Mouse (Mus musculus) stomach, embryonic 15.5 days (tissue): ENCODE results near the gene Nfib. TPM values are rescaled to one million over a fixed set of nuclear protein-coding genes. Genes with fewer than 3 reads are reported as not detected.

ENCODE experiments used
- ATAC-seq: fragments of 200-750 bp; cut with Nextera tagmentation; 2 replicates; pipeline ENCODE4 v1.8.0; 2017; ENCODE audit warnings: low read depth, moderate number of reproducible peaks, moderate TSS enrichment; ENCODE audit not compliant: insufficient read depth, low FRiP score
- H3K27ac ChIP-seq: fragments of 300-500 bp; sonication (generic); 2 replicates; pipeline ENCODE4 v1.5.1; 2015; ENCODE audit warnings: mild to moderate bottlenecking, inconsistent platforms
- H3K27me3 ChIP-seq: fragments of 300-500 bp; sonication (generic); replicated peaks from 2 replicates; pipeline ENCODE4 v1.6.1; 2015; ENCODE audit warnings: inconsistent platforms
- H3K36me3 ChIP-seq: fragments of 300-500 bp; sonication (generic); 2 replicates; pipeline ENCODE4 v1.6.1; 2015; ENCODE audit warnings: inconsistent platforms
- H3K4me1 ChIP-seq: fragments of 300-500 bp; sonication (generic); 2 replicates; pipeline ENCODE4 v1.6.1; 2015; ENCODE audit warnings: inconsistent platforms
- H3K4me2 ChIP-seq: fragments of 300-500 bp; sonication (generic); 2 replicates; pipeline ENCODE4 v1.6.1; 2015; ENCODE audit warnings: mild to moderate bottlenecking, inconsistent platforms
- H3K4me3 ChIP-seq: fragments of 300-500 bp; sonication (generic); replicated peaks from 2 replicates; pipeline ENCODE4 v1.5.1; 2015; ENCODE audit warnings: inconsistent platforms
- H3K9ac ChIP-seq: fragments of 300-500 bp; sonication (generic); 2 replicates; pipeline ENCODE4 v1.6.1; 2015; ENCODE audit warnings: inconsistent platforms
- H3K9me3 ChIP-seq: fragments of 300-500 bp; sonication (generic); 2 replicates; pipeline ENCODE4 v1.6.1; 2016; ENCODE audit warnings: inconsistent platforms
- WGBS: fragments of 180-500 bp; shearing (Covaris S2); methylation state at CpG from one replicate; pipeline ENCODE4 v1.1.7; 2015; 5-methylcytosine and 5-hydroxymethylcytosine counted together
- polyA plus RNA-seq: library from polyadenylated mRNA; unstranded; fragments of >200 nt; fragmentation: Nextera tagmentation; extraction: Ambion mirVana; gene quantifications from 2 replicates; pipeline ENCODE4 v1.2.1, GENCODE M21; 2015

The Nfib gene
- polyA plus RNA-seq, 1 experiment from 2014 or later = 56.5 TPM

- no peaks in the 10 kb centered on the region for H3K9me3 ChIP-seq
- peaks cover 6% of the 10 kb centered on the region; the same call in 1 of the 2 replicates for H3K36me3 ChIP-seq
- WGBS = 74% methylated on average over 6 of the region's 6 CpGs
- no peaks in the 10 kb centered on the region for H3K27me3 ChIP-seq
- no peak overlapping the region for H3K9ac ChIP-seq
- no peak for ATAC-seq
- H3K27ac ChIP-seq = no peak overlapping the region
- peaks cover 3% of the 10 kb centered on the region; the same call in 1 of the 2 replicates for H3K4me1 ChIP-seq
- H3K4me2 ChIP-seq = no peak overlapping the region
- no peak overlapping the region for H3K4me3 ChIP-seq
Observed at GRCm38 (mm10) chr4:82325409-82326139, 380.0 kb downstream of the Nfib start.

GRCm38 (mm10) chr4:82324977-82325376 lies 380.6 kb downstream of the Nfib start:
- Histone ChIP-seq H3K4me3 (no peak overlapping the region), H3K4me1 (peaks cover 3% of the 10 kb centered on the region; the same call in 1 of the 2 replicates), H3K27ac (no peak overlapping the region), H3K9ac (no peak overlapping the region), H3K27me3 (no peaks in the 10 kb centered on the region), H3K36me3 (peaks cover 11% of the 10 kb centered on the region), H3K9me3 (no peaks in the 10 kb centered on the region), H3K4me2 (no peak overlapping the region)
- no peak; the same call in 1 of the 2 replicates for ATAC-seq
- 71% methylated on average over 3 of the region's 3 CpGs for WGBS

GRCm38 (mm10) chr4:82321008-82321407 lies 384.5 kb downstream of the Nfib start:
- H3K27ac ChIP-seq = no peak overlapping the region

GRCm38 (mm10) chr4:82319388-82319787 lies 386.2 kb downstream of the Nfib start:
- Histone ChIP-seq H3K9ac (no peak overlapping the region), H3K36me3 (peaks cover 12% of the 10 kb centered on the region), H3K27me3 (no peaks in the 10 kb centered on the region), H3K27ac (no peak overlapping the region), H3K4me2 (no peak overlapping the region), H3K4me1 (no peaks in the 10 kb centered on the region), H3K9me3 (no peaks in the 10 kb centered on the region), H3K4me3 (no peak overlapping the region)
- WGBS = 61% methylated on average over 7 of the region's 7 CpGs
- ATAC-seq = no peak

More at GRCm38 (mm10) chr4:82321008-82321407, 384.5 kb downstream of the Nfib start:
- Histone ChIP-seq H3K36me3 (peaks cover 12% of the 10 kb centered on the region), H3K4me1 (no peaks in the 10 kb centered on the region), H3K9ac (no peak overlapping the region), H3K4me3 (no peak overlapping the region), H3K9me3 (no peaks in the 10 kb centered on the region), H3K27me3 (no peaks in the 10 kb centered on the region), H3K4me2 (no peak overlapping the region)
- 76% methylated on average over 4 of the region's 4 CpGs for WGBS
- ATAC-seq = no peak

- Histone ChIP-seq H3K27me3 (no peaks in the 10 kb centered on the region), H3K27ac (no peak overlapping the region), H3K4me3 (no peak overlapping the region), H3K36me3 (peaks cover 6% of the 10 kb centered on the region; the same call in 1 of the 2 replicates), H3K4me1 (no peaks in the 10 kb centered on the region; the same call in 1 of the 2 replicates), H3K4me2 (no peak overlapping the region), H3K9ac (no peak overlapping the region), H3K9me3 (no peaks in the 10 kb centered on the region)
- no peak for ATAC-seq
- 87% methylated on average over 6 of the region's 6 CpGs for WGBS
Observed at GRCm38 (mm10) chr4:82316168-82316567, 389.4 kb downstream of the Nfib start.

GRCm38 (mm10) chr4:82315710-82316109 lies 389.8 kb downstream of the Nfib start:
- H3K27me3 ChIP-seq = no peaks in the 10 kb centered on the region
- H3K4me2 ChIP-seq = no peak overlapping the region
- no peak overlapping the region for H3K4me3 ChIP-seq
- ATAC-seq = no peak
- WGBS = 65% methylated on average over 2 of the region's 2 CpGs
- no peak overlapping the region for H3K9ac ChIP-seq
- H3K4me1 ChIP-seq = no peaks in the 10 kb centered on the region; the same call in 1 of the 2 replicates
- no peaks in the 10 kb centered on the region for H3K9me3 ChIP-seq
- no peak overlapping the region for H3K27ac ChIP-seq
- H3K36me3 ChIP-seq = peaks cover 6% of the 10 kb centered on the region; the same call in 1 of the 2 replicates

- Histone ChIP-seq H3K27ac (peak overlapping the region; percentile 61; the same call in 1 of the 2 replicates), H3K9me3 (no peaks in the 10 kb centered on the region), H3K4me3 (no peak overlapping the region), H3K9ac (no peak overlapping the region), H3K36me3 (no peaks in the 10 kb centered on the region), H3K27me3 (no peaks in the 10 kb centered on the region), H3K4me2 (no peak overlapping the region), H3K4me1 (peaks cover 6% of the 10 kb centered on the region)
- 40% methylated on average over 11 of the region's 11 CpGs for WGBS
- no peak for ATAC-seq
Observed at GRCm38 (mm10) chr4:82310924-82311734, 394.4 kb downstream of the Nfib start.

GRCm38 (mm10) chr4:82306045-82306444 lies 399.5 kb downstream of the Nfib start:
- H3K4me2 ChIP-seq = no peak overlapping the region
- no peak overlapping the region for H3K4me3 ChIP-seq
- H3K9ac ChIP-seq = no peak overlapping the region
- ATAC-seq = no peak
- peaks cover 18% of the 10 kb centered on the region for H3K4me1 ChIP-seq
- H3K27me3 ChIP-seq = no peaks in the 10 kb centered on the region
- H3K36me3 ChIP-seq = no peaks in the 10 kb centered on the region
- WGBS = 15% methylated on average over 6 of the region's 6 CpGs
- H3K9me3 ChIP-seq = no peaks in the 10 kb centered on the region
- peak overlapping the region; percentile 94 for H3K27ac ChIP-seq

GRCm38 (mm10) chr4:82304148-82304871 lies 401.2 kb downstream of the Nfib start:
- Histone ChIP-seq H3K27me3 (no peaks in the 10 kb centered on the region), H3K4me3 (no peak overlapping the region), H3K4me1 (peaks cover 18% of the 10 kb centered on the region), H3K9ac (no peak overlapping the region), H3K36me3 (no peaks in the 10 kb centered on the region), H3K4me2 (peak overlapping the region; percentile 33), H3K9me3 (no peaks in the 10 kb centered on the region), H3K27ac (peak overlapping the region; percentile 94)
- whole genome bisulfite sequencing = 8% methylated on average over 17 of the region's 17 CpGs
- peak; percentile 75; the same call in 1 of the 2 replicates for ATAC-seq

GRCm38 (mm10) chr4:82303362-82303900 lies 402.1 kb downstream of the Nfib start:
- Histone ChIP-seq H3K36me3 (no peaks in the 10 kb centered on the region), H3K4me1 (peaks cover 18% of the 10 kb centered on the region), H3K9ac (no peak overlapping the region), H3K27me3 (no peaks in the 10 kb centered on the region), H3K4me3 (no peak overlapping the region), H3K4me2 (no peak overlapping the region), H3K27ac (peak overlapping the region; percentile 94), H3K9me3 (no peaks in the 10 kb centered on the region)
- no peak for ATAC-seq
- WGBS = 66% methylated on average over 3 of the region's 3 CpGs

- no peaks in the 10 kb centered on the region for H3K36me3 ChIP-seq
- WGBS = 86% methylated on average over 6 of the region's 6 CpGs
- H3K4me1 ChIP-seq = peaks cover 18% of the 10 kb centered on the region
- no peak for ATAC-seq
- H3K27ac ChIP-seq = no peak overlapping the region
- no peaks in the 10 kb centered on the region for H3K9me3 ChIP-seq
- H3K9ac ChIP-seq = no peak overlapping the region
- no peaks in the 10 kb centered on the region for H3K27me3 ChIP-seq
- no peak overlapping the region for H3K4me2 ChIP-seq
- H3K4me3 ChIP-seq = no peak overlapping the region
Observed at GRCm38 (mm10) chr4:82302901-82303300, 402.6 kb downstream of the Nfib start.
